Mouse (Mus musculus): ENCODE measurements around the gene Pcbp3.
"Not testable (repeated sequence)": the region's sequence is repeated elsewhere in the genome, so short reads cannot be mapped to it uniquely, and the experiment has no call there.

Gene Pcbp3

GRCm38 (mm10) chr10:76801841-76802499, 159.7 kb downstream of the Pcbp3 start:
- DNase-seq (ENCODE audit: low spot score in 2 of 2): peak; percentile 8 to 35

GRCm38 (mm10) chr10:76801237-76801641, 160.4 kb downstream of the Pcbp3 start:
- no peak for DNase-seq (ENCODE audit: low spot score in 2 of 2)

DNA sequence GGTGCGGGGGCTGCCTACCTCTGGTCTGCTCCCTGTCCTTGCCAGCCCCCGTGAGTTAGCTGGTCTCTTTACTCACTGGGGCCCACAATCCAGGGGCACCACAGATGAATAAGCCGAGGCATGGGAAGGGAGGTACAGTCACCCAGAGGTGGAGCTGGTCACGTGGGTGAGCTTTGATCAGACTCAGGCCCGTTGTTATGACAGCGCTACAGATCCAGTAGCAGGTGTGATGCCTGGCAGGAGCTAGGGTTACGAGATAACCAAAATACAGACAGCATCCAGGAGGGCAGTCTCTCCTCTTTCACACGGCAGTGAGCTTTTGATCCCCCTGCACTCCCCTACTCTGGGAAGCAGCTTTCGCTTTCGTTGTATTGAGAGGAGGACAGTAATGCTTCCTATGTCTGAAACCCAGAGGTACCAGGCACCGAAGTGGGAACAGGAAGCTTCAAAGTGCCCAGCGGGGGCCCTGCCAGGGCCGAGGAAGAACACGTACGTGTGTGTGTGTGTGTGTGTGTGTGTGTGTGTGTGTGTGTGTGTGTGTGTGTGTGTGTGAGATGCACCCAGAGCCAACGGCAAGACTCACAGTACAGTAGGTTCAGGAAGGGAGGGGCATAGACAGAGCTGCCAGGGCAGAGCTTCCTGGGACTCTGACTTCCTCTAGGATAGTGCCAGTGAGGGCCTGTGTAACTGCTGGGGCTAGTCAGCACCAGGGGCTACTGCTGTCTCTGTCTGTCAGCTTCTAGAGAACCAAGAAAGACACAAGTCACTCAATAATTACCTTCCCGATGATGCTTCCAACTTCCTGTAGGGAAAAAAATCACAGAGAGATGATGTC, 162.7 kb downstream of the Pcbp3 start:
- no peak for DNase-seq (ENCODE audit: low spot score in 2 of 2)

- no peak for DNase-seq (ENCODE audit: low spot score in 2 of 2)
Observed at GRCm38 (mm10) chr10:76794102-76794501, 167.6 kb downstream of the Pcbp3 start.

DNA sequence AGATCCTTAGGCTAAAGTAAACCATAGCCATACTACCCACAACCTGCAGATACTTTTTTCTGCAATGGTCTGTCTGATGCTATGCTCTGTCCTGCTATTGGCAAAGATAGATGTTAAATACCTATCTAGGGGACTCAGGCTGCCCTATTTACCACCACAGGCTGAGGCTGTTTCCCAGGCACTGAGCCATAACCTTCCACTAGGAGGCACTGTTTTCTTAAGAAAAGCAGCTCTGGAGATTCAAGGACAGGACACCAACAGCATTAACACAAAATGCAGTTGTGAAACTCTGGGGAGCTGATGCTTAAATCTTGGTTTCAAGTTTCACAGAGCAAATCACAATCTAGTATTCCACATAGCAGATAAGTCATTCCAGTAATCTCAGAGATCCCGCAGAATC, 170.2 kb downstream of the Pcbp3 start:
- no peak for DNase-seq (ENCODE audit: low spot score in 2 of 2)

DNA sequence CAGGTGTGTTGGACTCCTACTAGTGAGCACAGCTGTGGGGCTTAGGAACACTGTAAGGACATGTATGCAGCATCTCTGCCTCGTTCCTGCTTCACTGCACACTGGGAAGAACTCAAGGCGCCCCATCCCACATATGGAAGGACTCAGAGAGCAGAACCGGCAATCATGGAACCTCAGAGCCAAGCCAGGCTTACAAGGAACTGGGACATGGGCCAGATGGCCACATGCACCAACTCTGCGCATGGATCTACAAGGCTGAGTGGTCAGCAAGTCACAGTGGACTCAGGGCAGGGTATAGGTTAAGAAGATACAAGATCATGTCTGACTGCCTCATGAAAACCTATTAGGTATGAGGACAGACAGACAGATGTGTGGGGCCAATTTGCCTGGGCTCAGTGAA, 171.8 kb downstream of the Pcbp3 start:
- DNase-seq (ENCODE audit: low spot score in 2 of 2): no peak

GRCm38 (mm10) chr10:76785312-76785711, 176.4 kb downstream of the Pcbp3 start:
- DNase-seq (ENCODE audit: low spot score in 2 of 2): no peak

- no peak for DNase-seq (ENCODE audit: low spot score in 2 of 2)
Observed at GRCm38 (mm10) chr10:76779225-76779624, 182.5 kb downstream of the Pcbp3 start.

DNA sequence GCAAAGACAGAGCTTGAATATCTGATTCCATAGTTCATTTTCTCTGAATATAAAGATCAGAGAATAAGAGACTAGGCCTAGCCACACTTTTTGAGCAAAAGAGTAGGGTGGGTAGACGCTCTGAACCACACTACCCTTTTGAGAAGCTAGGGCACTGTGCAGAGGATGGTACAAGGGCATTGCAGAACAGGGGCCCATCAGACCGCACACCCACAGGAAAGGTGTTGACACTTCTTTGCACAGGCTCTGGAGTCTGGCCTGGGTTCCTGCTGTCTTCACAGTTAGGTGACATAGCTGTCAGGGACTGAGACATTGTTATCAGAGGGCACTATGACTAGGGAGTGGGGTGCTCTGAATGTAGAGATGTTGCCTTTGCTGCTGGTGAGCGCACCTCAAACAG, 190.1 kb downstream of the Pcbp3 start:
- DNase-seq (ENCODE audit: low spot score in 2 of 2): no peak

- DNase-seq (ENCODE audit: low spot score in 2 of 2): no peak
Observed at GRCm38 (mm10) chr10:76771086-76771485, 190.6 kb downstream of the Pcbp3 start.

- no peak for DNase-seq (ENCODE audit: low spot score in 2 of 2)
Observed at GRCm38 (mm10) chr10:76769581-76769980, 192.1 kb downstream of the Pcbp3 start.

GRCm38 (mm10) chr10:76766196-76766595, 195.5 kb downstream of the Pcbp3 start:
- no peak for DNase-seq (ENCODE audit: low spot score in 2 of 2)

GRCm38 (mm10) chr10:76764927-76765326, 196.8 kb downstream of the Pcbp3 start:
- no peak for DNase-seq (ENCODE audit: low spot score in 2 of 2)

- no peak for DNase-seq (ENCODE audit: low spot score in 2 of 2)
Observed at GRCm38 (mm10) chr10:76763016-76763415, 198.7 kb downstream of the Pcbp3 start.

DNA sequence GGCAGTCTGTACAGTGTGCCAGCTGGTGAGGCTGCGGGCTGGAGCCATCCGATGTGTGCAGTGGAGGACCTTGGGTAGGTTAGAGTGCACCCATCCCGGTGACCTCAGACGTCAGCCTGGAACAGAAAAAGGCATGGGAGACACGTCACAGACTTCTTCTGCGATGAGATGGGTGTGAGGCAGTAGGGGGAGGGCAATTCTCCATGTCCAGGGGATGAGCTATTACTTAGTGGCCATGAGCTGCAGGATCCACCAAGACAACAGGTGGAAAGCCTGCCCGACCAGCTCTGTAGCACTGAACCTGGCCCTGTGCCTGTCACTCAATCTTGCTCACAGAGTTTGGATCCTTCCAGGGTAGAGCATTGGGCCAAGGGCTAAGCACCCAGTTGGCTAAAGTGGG, 199.3 kb downstream of the Pcbp3 start:
- DNase-seq (ENCODE audit: low spot score in 2 of 2): no peak

DNA sequence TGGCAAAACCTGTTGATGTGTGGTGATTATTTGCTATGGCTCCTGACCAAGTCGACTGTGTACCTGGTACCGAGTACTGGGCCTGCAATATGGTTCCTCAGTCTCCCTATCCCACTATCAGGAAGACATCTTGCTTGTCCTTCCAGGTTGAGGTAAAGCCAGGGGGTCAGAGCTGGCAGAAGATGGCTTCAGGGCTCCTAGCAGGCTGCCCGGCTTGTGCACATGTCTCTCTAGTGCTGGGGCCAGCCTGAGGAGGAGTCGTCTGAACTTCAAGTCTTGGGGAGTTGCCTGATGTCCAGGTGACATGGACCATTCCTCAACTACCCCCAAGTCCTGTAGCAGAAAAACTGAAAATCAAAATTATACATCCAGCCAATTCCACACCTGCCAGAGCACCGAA, 201.8 kb downstream of the Pcbp3 start:
- no peak for DNase-seq (ENCODE audit: low spot score in 2 of 2)

DNA sequence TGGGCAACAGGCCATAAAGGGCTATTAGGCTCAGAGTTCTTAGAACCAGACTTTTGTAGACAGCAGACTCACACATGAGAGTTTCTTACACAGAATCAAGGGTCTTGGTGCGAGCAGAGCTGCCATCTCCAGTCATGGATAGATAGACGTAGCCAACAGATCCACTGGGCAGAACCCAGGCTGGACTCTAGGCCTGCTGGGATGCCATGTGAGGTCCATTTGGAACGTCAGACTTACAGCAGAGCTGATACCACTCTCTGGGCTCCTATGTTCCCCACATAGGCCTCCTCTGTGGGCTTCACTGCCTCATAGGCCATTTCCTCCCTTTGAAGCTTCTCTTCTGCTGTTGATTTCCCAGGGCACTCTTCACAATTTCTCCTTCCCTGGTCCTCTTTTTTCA, 208.0 kb downstream of the Pcbp3 start:
- DNase-seq (ENCODE audit: low spot score in 2 of 2): no peak

DNA sequence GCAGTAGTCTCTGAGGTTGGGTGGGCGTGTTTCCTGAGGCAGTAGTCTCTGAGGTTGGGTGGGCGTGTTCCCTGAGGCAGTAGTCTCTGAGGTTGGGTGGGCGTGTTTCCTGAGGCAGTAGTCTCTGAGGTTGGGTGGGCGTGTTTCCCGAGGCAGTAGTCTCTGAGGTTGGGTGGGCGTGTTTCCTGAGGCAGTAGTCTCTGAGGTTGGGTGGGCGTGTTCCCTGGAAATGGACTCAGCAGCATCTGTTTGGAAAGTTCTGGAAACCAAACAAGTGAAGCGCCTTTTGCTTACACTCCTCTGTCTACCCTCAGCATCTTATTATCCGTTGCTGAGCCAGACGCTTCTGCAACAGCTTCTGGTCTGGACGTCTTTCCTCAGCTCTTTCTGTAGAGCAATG, 217.4 kb downstream of the Pcbp3 start:
- not testable (repeated sequence) for DNase-seq (ENCODE audit: low spot score in 2 of 2)

- no peak for DNase-seq (ENCODE audit: low spot score in 2 of 2)
Observed at GRCm38 (mm10) chr10:76736764-76737163, 224.9 kb downstream of the Pcbp3 start.

DNA sequence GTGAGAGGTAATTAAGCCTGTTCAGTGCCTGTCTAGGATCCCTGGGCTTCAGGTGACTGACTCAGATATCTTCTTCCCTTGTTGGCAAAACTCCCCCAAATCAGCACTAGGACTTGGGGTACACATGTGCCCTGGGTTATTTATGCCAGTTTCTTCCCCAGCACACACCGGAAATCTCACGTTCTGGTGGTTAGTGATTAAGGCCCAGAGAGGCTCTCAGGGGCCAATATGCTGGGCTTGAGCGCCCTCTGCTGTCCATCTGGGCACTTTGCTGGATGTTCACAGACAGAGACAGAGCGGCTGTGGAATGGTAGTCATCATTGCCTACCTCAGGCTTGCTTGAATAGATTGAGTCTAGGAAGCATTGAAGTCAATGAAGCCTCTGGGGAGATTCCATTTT, 226.7 kb downstream of the Pcbp3 start:
- DNase-seq (ENCODE audit: low spot score in 2 of 2): peak; percentile 48 to 73

- no peak for DNase-seq (ENCODE audit: low spot score in 2 of 2)
Observed at GRCm38 (mm10) chr10:76733677-76734068, 228.0 kb downstream of the Pcbp3 start.

DNA sequence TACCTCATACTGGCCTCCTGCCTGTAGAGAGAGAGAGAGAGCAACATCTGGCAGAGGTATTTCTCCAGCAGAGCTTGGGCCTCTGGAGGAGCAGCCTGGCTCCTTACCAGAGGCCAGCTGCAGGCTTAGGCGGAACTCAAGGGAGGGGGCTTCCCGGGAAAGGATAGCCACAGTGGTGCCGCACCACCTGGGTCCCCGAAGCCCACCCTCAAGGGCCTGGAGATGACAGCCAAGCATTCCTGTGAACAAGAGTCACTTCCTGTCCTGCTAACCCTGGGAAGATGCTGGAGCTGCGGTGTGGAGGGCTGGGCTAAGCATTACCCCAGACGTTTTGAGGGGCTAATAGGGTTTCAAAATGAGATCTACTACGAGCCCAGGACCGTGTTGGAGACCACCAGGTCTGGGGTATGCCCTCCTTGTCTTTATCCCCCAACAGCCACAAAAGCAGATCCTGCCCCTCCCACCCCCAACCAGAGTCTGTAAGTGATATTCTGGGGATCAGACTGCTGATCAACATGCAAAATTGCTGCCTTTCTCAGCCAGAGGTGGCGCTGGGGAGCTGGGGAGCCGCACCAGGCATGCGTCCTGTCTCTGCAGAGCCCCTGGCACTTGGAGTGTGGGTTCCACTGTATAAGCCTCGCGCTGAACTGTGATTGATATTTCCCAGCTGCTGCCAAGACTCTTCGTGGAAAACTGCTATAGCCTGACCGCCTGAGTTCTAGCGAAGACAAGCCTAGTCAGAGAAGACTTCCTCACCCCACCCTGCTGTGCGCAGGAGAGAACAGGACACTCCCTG, 228.6 kb downstream of the Pcbp3 start:
- peak; percentile 83 to 84 for DNase-seq (ENCODE audit: low spot score in 2 of 2)

All from heart, adult 9 months (tissue).